Mouse (Mus musculus) 416B (cell line): ENCODE measurements around the gene Musk.

Source experiments
- DNase-seq: peaks from one replicate; pipeline ENCODE4 v3.0.0; 2011; ENCODE audit warnings: low read depth

Musk gene

DNA sequence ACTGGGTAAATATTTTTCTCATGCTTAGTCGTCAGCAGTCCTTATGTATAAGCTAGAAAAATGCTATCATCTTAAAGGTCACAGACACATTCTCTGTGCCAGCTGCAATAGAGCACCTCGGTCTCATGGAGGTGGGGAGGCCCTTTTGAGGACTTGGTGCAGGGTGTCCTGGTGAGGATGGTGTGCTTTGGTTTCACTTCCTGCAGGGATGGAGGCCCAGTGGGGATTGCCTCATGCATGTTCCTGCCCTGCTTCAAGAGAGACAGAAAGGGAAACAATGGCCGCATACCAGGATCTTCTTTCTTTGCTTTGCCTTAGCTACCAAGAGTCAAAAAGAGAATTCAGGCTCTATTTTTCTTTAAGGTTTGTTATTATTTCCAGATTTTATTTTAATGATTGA lies 31.8 kb downstream of the Musk start:
- no peak for DNase-seq

DNA sequence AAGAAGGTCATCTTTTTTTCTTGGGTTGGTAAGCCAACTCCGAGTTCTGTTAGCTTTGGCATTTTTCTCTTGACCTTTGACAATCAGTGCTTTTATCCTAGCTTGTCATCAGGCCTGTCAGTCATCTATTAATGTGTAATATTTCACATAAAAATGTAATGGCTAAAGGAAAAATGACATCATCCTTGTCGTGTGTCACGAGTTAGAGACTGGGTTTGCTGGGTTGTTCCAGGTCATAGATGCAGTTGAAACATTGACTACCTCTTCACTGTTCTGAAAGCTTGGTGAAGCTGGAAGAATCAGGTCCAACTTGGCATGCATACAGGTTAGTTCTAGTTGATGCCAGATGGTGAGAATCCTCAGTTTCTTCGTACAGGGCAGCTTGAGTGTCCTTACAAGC lies 34.5 kb downstream of the Musk start:
- DNase-seq: no peak

DNA sequence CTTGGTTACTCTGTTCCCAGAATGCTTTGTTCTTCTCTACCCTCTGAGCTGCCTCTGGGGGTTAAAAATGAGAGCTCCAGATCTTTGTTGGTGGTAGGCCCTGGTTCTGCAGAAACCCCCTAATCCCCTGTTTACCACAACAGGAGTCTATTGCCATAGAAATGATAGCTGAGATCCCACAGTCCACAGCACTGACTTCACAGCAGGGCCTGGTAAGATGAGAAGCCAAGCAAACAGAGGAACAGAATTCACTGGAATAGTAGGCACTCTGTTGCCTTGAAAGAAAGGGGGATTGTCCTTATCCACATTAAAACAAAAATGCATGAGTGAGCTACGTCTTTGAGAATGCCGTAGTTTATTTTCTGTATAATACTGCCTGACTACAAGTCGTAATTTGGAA lies 41.0 kb downstream of the Musk start:
- no peak for DNase-seq

DNA sequence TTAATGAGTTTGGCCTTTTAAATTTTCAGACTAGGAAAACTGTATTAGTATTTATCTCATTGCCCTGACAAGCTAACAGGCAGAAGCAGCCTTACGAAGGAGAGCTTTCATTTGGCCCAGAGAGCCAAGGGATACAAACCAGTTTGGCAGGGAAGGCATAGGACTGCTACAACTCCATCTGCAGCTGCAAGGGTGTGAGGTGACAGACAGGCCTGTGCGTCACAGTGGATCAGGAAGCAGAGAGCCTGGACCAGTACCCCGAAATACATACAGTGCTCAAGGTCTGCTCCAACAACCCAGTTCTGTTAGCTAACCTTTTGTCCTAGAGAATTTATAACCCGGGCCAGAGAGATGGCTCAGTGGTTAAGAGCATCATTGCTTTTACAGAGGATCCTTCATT lies 42.5 kb downstream of the Musk start:
- no peak for DNase-seq

DNA sequence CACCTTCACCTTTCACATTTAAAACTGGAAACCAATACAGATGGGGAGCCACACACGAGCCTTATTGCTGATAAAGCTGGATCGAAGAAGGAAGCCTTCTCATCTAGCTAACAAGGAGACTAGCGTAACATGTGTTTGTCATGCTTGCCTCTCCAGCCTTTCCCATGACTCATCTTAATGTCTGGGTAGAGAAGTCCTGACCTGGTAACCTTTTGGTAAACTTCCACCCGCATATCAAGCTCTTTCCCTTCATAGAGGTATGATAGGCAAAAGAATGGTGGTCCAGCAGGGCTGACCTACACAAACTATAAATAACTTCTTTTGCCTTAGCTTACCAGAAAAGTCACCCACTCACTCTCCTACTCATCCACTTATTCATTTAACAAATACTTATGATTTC lies 44.3 kb downstream of the Musk start:
- DNase-seq: no peak

DNA sequence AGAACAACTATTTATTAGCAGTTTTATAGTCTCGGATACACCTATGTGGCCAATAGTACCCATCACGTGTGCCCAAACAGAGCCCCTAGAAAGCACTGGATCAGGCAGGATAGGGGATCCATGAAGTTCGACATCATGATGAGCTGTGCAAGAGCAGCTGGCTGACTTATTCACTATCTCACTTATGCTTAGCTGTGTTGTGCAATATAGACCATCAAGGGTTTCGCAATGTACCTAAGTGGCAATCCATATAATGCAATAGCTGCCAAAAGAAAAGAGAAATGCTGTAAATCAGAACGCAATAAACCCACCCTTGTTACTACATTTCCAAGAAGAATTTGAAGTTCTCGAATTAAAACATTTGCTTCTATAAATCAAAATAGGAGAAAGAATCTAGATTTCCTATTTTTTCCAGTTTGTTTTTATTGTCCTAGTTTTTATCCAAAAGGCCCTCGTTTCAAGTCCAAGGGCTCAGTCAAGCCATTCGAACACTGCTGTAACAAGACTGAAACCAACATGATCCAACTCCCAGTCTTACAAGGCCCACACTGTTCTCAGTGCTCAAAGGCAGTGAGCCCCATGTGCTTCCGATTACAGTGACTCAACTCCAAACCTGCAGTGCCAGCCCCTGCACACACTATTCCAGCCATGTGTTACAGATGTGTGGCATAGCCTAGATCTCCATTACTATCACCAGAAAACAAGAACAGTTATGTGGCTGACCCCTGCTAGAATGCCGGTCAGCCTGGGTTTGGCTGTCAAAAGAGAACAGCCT lies 45.3 kb downstream of the Musk start:
- DNase-seq: peak; percentile 82

DNA sequence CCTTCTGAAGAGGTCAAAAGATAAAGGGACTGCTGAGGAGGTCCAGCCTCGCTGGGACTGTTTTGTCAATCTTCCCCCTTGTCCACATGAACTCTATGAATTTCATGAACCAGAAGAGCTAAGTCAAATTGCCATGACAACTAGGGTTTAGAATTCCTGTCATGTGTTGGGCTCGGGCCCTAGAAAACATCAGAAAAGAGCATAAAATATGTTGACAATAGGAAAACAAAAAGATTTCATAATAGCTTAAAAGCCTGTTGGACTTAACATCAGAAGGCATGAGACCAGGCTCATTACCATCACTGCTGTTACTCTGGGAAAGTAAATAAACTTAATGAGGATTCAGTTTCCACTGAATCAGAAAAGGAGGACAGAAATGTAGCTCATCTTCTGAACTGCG lies 46.6 kb downstream of the Musk start:
- no peak for DNase-seq

DNA sequence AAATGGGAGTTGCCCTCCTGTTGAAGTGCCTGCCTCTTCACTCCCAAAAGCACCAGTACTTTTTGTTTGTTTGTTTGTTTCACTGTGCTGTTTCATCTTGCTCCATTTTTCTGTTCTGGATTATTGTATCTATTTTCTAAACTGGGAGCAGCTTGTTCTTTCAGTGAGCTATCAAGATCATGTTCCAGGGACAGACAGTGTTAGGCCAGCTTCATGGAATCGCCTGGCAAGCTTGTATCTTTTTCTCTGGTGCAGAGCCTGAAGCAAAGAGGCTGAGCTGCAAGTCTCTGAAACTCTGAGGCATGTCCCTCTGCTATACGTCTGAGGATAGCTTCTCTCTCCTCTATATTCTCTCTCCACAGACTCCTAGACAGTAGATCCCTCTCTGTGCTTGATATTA lies 50.5 kb downstream of the Musk start:
- no peak for DNase-seq

DNA sequence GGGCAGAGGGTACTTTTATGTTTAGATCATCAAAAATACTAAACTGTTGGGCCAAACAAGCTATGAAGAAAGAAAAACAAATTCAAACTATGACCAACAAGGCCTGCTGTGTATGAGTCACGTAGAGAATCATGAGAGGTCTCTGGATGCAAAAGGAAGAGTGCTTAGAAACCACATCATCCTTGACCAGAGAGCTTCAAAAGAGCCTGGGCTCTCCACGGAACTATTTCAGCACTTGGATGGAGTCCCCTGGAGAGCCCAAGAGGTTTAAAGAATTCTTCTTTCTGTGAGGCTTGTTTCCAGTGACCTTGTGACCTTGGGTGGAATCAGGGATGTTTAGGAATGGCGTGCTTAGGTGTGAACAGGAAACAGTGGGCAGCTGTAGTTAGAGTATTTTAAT lies 53.5 kb downstream of the Musk start:
- no peak for DNase-seq

DNA sequence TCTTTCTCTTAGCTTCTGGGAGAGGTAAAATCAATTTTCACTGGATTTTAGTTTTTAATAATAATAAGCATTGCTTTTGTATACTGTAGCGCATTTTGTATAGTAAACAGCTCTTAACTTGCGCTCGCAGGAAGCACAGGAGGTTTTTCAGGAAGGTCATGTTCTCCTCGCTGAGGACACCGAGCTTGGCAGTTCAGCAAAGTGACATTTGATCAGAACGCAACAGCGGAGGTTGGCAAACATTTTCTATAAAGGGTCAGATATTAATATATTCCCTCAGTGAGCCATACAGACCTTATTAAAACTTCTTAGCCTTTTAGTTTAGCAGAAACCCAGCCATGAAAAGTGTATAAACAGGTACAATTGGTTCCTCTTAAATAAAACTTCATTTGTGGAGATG lies 64.4 kb downstream of the Musk start:
- no peak for DNase-seq

DNA sequence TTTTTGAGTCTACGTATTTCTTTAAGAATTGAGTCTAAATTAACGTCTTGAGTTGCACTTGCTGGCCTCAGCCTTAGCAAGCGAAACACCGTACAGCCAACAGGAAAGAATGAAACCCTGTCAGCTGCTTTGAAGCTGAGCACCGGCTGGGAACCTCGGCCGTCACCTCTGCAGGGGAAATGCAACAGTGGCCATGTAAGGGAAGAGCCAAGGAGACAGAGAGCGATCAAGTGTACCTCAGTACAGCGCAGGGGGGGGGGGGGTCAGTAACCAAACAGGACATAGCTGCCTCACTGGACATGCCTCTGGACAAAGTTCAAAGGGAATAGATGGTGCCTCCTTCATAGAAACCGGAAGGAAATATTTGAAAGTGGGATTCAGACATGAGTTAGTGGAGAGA lies 65.4 kb downstream of the Musk start:
- no peak for DNase-seq

DNA sequence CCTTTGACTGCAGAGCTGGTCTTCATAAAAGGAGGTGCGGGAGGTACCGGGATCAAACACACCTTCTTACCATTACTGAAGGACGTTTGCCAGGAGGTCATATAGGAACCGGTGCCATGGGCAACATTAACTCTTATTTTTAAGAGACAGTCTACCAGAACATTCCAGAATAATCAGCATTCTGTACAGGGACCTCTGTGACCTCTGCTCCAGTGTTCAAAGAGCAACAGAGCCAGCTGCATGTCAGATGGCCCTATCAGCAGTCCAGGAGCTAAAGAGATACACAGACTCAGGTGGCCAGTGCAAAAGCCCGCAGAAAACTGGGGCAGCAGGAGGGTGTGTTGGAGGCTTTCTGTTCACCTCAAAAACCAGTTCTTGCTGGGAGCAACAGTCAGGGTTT lies 65.8 kb downstream of the Musk start:
- DNase-seq: no peak

DNA sequence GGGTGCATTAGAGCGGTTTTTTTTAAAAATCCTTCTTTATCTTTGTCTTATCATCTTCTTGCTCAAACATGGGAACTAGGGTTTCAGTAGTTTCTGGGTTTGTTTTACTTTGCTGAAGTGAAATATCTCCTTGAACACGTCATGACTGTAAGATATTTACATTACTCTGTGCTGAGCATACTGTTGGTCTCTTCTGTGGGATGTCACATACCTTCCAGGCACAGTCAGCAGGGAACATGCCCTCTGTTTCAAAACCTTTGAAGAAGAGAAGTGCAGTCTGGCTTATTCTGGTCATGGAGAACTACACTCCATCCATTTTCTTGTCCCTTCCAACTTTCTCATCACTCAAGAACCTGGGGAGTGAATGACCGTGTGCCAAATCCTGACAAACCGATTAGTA lies 73.2 kb downstream of the Musk start:
- DNase-seq: no peak

DNA sequence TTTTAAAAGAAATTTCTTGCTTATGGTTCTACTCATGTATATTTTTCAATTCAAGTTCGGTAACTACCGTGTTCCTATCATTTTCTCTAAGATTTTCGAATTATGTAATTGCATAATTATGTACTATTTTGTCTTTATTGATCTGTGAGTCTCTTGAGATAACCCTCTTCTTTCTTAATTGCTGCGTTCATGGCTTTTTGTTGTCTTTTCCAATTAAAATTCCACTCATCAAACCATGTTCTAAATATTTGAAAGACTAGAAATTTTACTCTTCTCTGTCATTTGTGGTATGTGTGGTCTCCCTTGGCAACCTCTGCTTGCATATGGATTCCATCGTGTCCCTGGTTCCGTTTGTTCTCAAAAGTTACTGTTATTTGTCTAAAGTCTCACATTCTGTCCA lies 79.6 kb downstream of the Musk start:
- DNase-seq: no peak

DNA sequence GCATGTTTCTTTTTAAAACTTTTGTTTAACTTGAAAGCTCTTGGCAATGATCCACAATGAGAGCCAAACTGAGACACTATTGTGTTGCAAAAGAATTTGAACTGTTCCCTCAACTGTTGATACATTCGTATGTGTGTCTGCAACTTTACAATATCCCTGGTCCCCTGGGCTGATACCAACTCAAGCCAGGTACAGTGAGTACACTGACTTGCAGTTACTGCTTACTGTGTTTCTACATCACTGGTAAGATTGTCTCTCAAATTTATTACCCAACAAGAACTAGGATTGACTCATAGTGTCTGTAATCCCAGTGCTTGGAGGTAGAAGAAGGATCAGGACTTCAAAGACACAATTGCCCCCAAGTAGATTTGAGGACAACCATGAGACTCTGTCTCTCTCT lies 85.3 kb downstream of the Musk start:
- DNase-seq: peak; percentile 5

DNA sequence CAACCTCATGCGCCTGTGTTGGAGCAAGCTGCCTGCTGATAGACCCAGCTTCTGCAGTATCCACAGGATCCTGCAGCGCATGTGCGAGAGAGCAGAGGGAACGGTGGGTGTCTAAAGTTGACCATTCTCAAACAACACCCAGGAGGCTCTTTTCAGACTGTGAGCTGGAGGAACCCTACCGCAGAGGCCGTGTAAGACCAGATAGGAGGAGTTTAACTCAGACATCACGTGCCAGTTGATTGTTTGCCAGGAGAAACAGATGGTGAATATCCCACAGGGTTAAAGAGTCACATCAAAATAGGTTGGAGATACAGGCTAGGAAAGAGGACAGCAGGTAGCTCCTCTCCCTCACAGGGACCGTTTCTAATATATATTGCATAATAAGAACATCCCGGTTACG lies 87.8 kb downstream of the Musk start:
- DNase-seq: no peak

DNA sequence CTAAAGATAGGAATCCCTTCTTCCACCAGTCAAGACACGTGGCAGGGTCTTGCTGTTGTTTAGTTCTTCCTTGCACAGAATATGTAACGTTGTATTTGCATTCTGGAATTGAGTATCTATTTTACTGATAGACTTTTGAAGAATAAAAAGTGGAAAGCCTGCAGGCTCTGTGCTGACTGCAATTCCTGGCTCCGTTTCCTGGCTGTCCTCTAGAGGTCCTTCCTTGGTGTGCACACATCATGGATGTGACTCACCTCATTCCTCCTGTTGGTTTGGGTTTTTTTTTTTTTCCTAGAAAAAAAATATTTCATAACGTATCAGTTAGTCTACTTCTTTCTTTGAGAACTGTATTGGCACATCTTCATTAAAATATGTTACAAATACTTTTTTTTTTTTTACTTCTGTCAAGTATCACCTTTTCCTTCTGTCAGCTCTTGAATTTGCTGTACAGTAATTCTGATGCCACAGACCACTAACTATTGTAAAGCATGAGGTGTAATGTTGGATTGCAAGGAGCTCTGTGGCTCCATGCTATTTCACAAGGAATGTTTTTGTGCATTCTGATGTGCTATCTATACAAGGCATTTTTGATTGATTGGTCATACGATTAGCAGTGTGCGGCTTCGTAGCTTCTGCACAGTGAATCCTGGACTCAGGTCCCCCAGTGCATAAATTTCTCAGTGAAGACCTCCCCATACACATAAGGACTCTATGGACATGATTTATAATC lies 88.5 kb downstream of the Musk start:
- no peak for DNase-seq

DNA sequence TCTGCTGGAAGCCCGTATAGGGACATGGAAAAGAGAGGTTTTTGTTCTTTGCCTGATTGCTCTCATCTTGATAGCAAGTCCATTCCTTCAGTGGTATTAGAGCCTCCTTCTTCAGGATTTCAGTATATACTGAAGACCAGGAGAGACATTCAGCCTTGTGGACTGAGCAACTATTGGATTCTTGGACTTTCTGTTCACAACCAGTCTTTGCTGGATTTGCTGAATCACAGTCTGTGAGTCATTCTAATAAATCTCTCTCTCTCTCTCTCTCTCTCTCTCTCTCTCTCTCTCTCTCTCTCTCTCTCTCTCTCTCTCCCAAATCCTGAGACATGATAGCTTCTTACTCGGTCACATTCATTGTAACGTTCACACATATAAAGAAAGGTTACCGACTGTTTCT lies 93.4 kb downstream of the Musk start:
- no peak for DNase-seq

DNA sequence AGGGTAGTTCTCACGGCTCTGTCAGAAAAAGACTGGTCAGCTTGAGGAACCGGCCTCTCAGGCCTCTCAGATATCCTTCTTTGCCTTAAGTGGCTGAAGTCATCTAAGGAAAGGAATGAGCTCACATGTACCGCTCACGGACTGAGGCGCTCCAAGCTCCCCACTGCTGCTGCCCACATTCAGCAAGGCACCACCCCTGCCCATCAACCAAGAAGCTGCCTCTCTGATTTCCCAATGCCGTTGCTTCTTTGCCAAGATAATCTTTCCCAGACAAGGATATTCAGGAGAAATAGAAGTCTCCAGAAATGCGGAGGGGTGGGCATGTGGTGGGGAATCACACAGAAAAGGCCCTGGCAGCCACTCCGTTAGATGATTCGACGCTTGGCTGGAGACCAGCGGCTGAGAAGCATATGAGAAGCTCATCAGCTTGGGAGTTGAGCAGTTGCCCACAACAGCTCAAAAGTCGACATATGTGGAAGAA lies 115.1 kb downstream of the Musk start:
- no peak for DNase-seq

DNA sequence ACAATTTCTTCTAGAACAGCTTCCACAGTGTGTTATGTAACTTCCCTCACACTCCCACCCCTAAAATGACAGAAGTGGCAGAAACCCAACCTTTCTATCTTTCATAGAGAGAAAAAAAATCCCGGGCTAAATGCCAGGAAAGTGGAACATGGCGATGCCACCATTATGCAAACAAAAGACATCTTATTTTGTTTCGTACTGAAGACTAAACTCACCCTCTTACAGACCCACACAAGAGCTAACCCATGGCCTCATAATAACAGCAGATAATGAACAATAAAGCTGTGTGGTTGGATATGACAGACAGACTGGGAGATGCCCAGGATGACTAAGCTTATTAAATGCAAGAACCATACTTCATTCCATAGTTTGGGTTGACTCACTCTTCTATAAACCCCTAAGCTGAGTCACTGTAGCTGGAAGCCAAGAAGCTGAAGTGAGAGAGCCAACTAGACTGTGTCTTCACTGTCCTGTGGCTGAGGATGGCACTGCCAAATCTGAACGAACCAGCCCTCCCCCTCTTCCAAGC lies 116.3 kb downstream of the Musk start:
- DNase-seq: peak; percentile 86

DNA sequence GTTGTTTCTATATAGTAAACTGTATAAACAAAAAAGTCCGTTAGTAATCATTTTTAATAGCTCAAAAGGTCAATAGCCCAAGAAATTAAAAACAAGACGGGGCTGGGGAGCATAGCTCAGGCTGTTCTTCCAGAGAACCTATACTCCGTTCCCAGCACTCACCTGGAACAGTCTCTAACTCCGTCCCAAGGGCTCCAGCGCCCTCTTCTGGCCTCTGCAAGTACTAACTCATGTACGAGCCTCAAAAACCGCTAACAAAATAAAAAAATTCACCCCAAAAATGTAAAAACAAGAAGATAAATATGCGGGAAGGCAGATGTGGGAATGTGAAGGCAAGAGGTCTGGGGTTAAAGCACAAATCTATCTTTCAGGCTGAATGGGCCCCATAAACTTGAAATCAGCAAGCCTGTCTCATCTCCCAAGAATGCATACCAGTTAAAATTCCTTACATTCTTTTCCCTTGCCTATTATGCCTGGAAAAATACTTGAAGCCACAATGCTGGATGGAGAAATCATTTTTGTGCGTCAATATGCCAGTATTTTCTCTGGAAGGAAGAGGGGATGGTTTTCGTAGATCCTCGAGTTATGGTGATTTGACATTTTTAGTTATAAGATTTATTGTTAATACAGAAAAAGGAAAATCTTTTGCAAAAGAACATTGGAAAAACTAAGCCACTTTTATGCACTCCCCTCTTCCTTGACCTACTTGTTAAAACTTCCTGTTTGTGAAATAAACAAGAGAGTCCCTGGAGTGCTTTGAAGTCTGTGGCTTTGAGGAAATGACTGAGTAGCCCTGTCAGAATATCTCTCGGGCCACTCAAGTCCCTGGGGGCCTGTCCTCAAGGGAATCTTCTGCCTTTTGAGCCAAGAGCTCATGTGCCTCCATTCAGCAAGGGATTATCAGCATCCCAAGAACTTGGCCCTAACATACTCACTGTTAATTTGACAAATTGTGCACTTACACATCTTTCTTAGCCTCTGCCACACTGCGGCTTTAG lies 127.7 kb downstream of the Musk start:
- peak; percentile 19 for DNase-seq

DNA sequence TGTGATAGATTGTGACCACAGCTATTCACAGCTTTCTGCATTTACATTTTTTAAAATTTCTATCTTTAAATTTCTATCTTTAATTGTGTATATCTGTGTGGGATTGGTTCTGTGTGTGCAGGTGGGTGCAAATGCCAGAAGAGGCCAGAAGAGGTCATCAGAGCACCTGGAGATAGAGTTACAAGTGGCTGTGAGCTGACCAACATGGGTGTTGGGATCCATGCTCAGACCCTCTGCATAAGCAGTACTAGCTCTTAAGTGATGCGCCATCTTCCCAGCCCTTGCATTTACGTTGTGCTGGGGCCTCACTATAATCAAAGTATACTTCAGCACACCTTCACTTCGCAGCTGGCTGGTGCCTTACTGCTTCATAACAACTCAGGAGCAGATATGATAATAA lies 129.8 kb downstream of the Musk start:
- DNase-seq: peak; percentile 19
